Mouse (Mus musculus) small intestine, adult 2 months (tissue): Measurements from ENCODE around the gene Agxt2.

ENCODE experiments used
- CTCF ChIP-seq: fragments of 200-500 bp; IDR thresholded peaks from 2 replicates; pipeline ENCODE4 v1.5.1; 2012; ENCODE audit warnings: low read depth, mild to moderate bottlenecking, control low read depth, inconsistent platforms, low read length, moderate library complexity, mixed read lengths; ENCODE audit not compliant: insufficient replicate concordance, insufficient read length; ENCODE audit errors: extremely low read depth
- POLR2A ChIP-seq: fragments of 200-500 bp; IDR thresholded peaks from 2 replicates; pipeline ENCODE4 v1.6.1; 2012; ENCODE audit warnings: low read depth, mild to moderate bottlenecking, control low read depth, inconsistent platforms, low read length, moderate library complexity

GRCm38 (mm10) chr15:10442275-10442674 is 83.9 kb downstream of the Agxt2 start:
- TF ChIP-seq CTCF (no peak), POLR2A (no peak)
